Mouse (Mus musculus): ENCODE results near the gene Msh3. TPM values are rescaled to one million over a fixed set of nuclear protein-coding genes. Genes with fewer than 3 reads are reported as not detected.

Msh3 gene
- total RNA-seq, 2 experiments from 2014 or later: 8.0 to 10.3 TPM

Other genes starting within 250 kb of the Msh3 start
- 1 to 10 TPM; 6.0 to 6.9 TPM for gene Rasgrf2, start 223.3 kb downstream of the Msh3 start, total RNA-seq (2021)
- not detected for gene Gm20379, start 49.0 kb downstream of the Msh3 start, total RNA-seq (2021)
- gene Dhfr, start 277 bp downstream of the Msh3 start, total RNA-seq (2021): under 1 TPM; 0.61 to 0.96 TPM
- not detected for gene Ankrd34b, start 70.9 kb upstream of the Msh3 start, total RNA-seq (2021)
- gene Fam151b, start 129.0 kb upstream of the Msh3 start, total RNA-seq (2021): 1 to 10 TPM; 1.9 to 2.2 TPM
- gene Zfyve16, start 175.9 kb upstream of the Msh3 start, total RNA-seq (2021): 10 to 100 TPM; 12.2 to 14.2 TPM
- gene Spz1, start 221.2 kb upstream of the Msh3 start, total RNA-seq (2021): not detected